21 mouse cellular contexts compared by ENCODE assay signal in genomic region chr1:96433057-96433456, GRCm38 (mm10).
"Had no signal": no experiment of that assay in that cellular context is flagged by ENCODE, and none has a peak within 500 bp of the region (broad histone marks: within the 10 kb centered on the region; RNA-seq: fewer than 3 reads in every experiment).

No protein-coding gene starts in this region.

- ATAC-seq: forebrain, embryonic 13.5 days; forebrain, embryonic 14.5 days; forebrain, embryonic 15.5 days; forebrain, embryonic 16.5 days; forebrain, postnatal 0 days had no signal

- DNase-seq: cerebellum, adult 8-10 months; cerebellum, adult 9-10 months; cerebellum, adult 9-11 months; cerebellum, postnatal 10 days; cerebellum, postnatal 14 days; cerebellum, postnatal 25 days; cerebellum, postnatal 36 days; embryo, embryonic 11 days; forebrain, postnatal 0 days; gastrocnemius, adult 2 months; gastrocnemius, postnatal 10 days; gastrocnemius, postnatal 14 days; gastrocnemius, postnatal 25 days; gastrocnemius, postnatal 36 days; heart, adult 11 months; heart, adult 18-20 months; heart, adult 2 months had no signal
